Mouse (Mus musculus) thymus, postnatal 14 days (tissue): ENCODE measurements around the gene Pcbd1.
"Not testable (repeated sequence)": the region's sequence is repeated elsewhere in the genome, so short reads cannot be mapped to it uniquely, and the experiment has no call there.

Experiments
- DNase-seq: peaks from one replicate; pipeline ENCODE4 v3.0.0; 2021

The Pcbd1 gene

GRCm38 (mm10) chr10:61103564-61104114 lies 14.5 kb downstream of the Pcbd1 start:
- no peak for DNase-seq

GRCm38 (mm10) chr10:61114246-61114720 lies 25.2 kb downstream of the Pcbd1 start:
- DNase-seq = no peak

GRCm38 (mm10) chr10:61121732-61122131 lies 32.6 kb downstream of the Pcbd1 start:
- DNase-seq = not testable (repeated sequence)

GRCm38 (mm10) chr10:61123276-61123913 lies 34.3 kb downstream of the Pcbd1 start:
- no peak for DNase-seq

GRCm38 (mm10) chr10:61124462-61124861 lies 35.3 kb downstream of the Pcbd1 start:
- no peak for DNase-seq

GRCm38 (mm10) chr10:61128701-61129365 lies 39.7 kb downstream of the Pcbd1 start:
- DNase-seq = no peak

- no peak for DNase-seq
Measured at GRCm38 (mm10) chr10:61130959-61131358, 41.8 kb downstream of the Pcbd1 start.

- DNase-seq = no peak
Measured at GRCm38 (mm10) chr10:61134041-61134440, 44.9 kb downstream of the Pcbd1 start.

- DNase-seq = no peak
Measured at GRCm38 (mm10) chr10:61135226-61135839, 46.2 kb downstream of the Pcbd1 start.

GRCm38 (mm10) chr10:61137567-61137966 lies 48.4 kb downstream of the Pcbd1 start:
- DNase-seq = no peak

- no peak for DNase-seq
Measured at GRCm38 (mm10) chr10:61143343-61143742, 54.2 kb downstream of the Pcbd1 start.
